Mouse (Mus musculus) forebrain, postnatal 0 days (tissue): ENCODE measurements around the gene Prkcb. TPM values are rescaled to one million over a fixed set of nuclear protein-coding genes. Genes with fewer than 3 reads are reported as not detected.

Experiments used
- ATAC-seq: fragments of 200-750 bp; cut with Nextera tagmentation; 2 replicates; pipeline ENCODE4 v1.8.0; 2017; ENCODE audit warnings: mild to moderate bottlenecking, moderate library complexity
- DNase-seq: peaks from one replicate; pipeline ENCODE4 v3.0.0-alpha.2; 2015
- H3K27ac ChIP-seq: fragments of 300-500 bp; sonication (generic); 2 replicates; pipeline ENCODE4 v1.5.1; 2014; ENCODE audit warnings: low read depth, mild to moderate bottlenecking, antibody characterized with exemption, low read length, moderate library complexity, mixed read lengths
- H3K27me3 ChIP-seq: fragments of 300-500 bp; sonication (generic); 2 replicates; pipeline ENCODE4 v1.6.1; 2014; ENCODE audit warnings: mild to moderate bottlenecking, low read length, mixed read lengths; ENCODE audit not compliant: insufficient read depth
- H3K36me3 ChIP-seq: fragments of 300-500 bp; sonication (generic); 2 replicates; pipeline ENCODE4 v1.6.1; 2014; ENCODE audit warnings: mild to moderate bottlenecking, moderate library complexity; ENCODE audit not compliant: insufficient read depth
- H3K4me1 ChIP-seq: fragments of 300-500 bp; sonication (generic); 2 replicates; pipeline ENCODE4 v1.6.1; 2014; ENCODE audit warnings: antibody characterized with exemption; ENCODE audit not compliant: insufficient read depth
- H3K4me2 ChIP-seq: fragments of 300-500 bp; sonication (generic); 2 replicates; pipeline ENCODE4 v1.6.1; 2014; ENCODE audit warnings: low read depth, mild to moderate bottlenecking, moderate library complexity
- H3K4me3 ChIP-seq: fragments of 300-500 bp; sonication (generic); 2 replicates; pipeline ENCODE4 v1.5.1; 2014; ENCODE audit warnings: low read depth, low read length, mixed read lengths
- H3K9ac ChIP-seq: fragments of 300-500 bp; sonication (generic); 2 replicates; pipeline ENCODE4 v1.6.1; 2014; ENCODE audit warnings: mild to moderate bottlenecking
- H3K9me3 ChIP-seq: fragments of 300-500 bp; sonication (generic); 2 replicates; pipeline ENCODE4 v1.6.1; 2016; ENCODE audit warnings: low read length
- CTCF ChIP-seq: sonication (generic); IDR thresholded peaks from 2 replicates; pipeline ENCODE4 v1.5.1; 2016; ENCODE audit warnings: antibody characterized with exemption, control low read depth, low read depth
- WGBS: fragments of 180-500 bp; shearing (Covaris S2); extraction: QIAGEN DNeasy Blood & Tissue Kit; methylation state at CpG from one replicate; pipeline ENCODE4 v1.1.7; 2014; 5-methylcytosine and 5-hydroxymethylcytosine counted together
- polyA plus RNA-seq: library from polyadenylated mRNA; unstranded; fragments of >200 nt; fragmentation: Nextera tagmentation; extraction: Ambion mirVana; gene quantifications from 2 replicates; pipeline ENCODE4 v1.2.1, GENCODE M21; 2015
- total RNA-seq: library from RNA; depleted of rRNA; stranded (reverse); fragments of >200 nt; gene quantifications from 2 replicates; pipeline ENCODE4 v1.2.3, GENCODE M21; 2014

Gene Prkcb
- total and polyA plus RNA-seq, 2 experiments from 2014 or later = 145 to 207 TPM

GRCm38 (mm10) chr7:122350741-122351140 lies 62.2 kb downstream of the Prkcb start:
- WGBS = 71% methylated on average over 2 of the region's 2 CpGs
- Histone ChIP-seq H3K9me3 (no peaks in the 10 kb centered on the region), H3K4me2 (no peak overlapping the region), H3K27me3 (no peaks in the 10 kb centered on the region), H3K36me3 (no peaks in the 10 kb centered on the region), H3K27ac (no peak overlapping the region), H3K4me1 (peaks cover 6% of the 10 kb centered on the region; the same call in 1 of the 2 replicates), H3K4me3 (no peak overlapping the region), H3K9ac (no peak overlapping the region)
- ATAC-seq (no peak), DNase-seq (no peak)
- no peak for TF ChIP-seq CTCF

- no peak for TF ChIP-seq CTCF
- Histone ChIP-seq H3K27ac (no peak overlapping the region), H3K36me3 (no peaks in the 10 kb centered on the region), H3K4me1 (0 out of 2 replicates have a peak, but pooled peaks cover 6% of the 10 kb centered on the region), H3K4me2 (no peak overlapping the region), H3K27me3 (no peaks in the 10 kb centered on the region), H3K9me3 (no peaks in the 10 kb centered on the region), H3K4me3 (no peak overlapping the region), H3K9ac (no peak overlapping the region)
- DNase-seq (no peak), ATAC-seq (no peak)
- 79% methylated on average over 4 of the region's 4 CpGs for WGBS
These were observed 63.3 kb downstream of the Prkcb start for GRCm38 (mm10) chr7:122351816-122352215.

GRCm38 (mm10) chr7:122352566-122353277 lies 64.2 kb downstream of the Prkcb start:
- Histone ChIP-seq H3K9me3 (no peaks in the 10 kb centered on the region), H3K27me3 (no peaks in the 10 kb centered on the region), H3K4me1 (0 out of 2 replicates have a peak, but pooled peaks cover 6% of the 10 kb centered on the region), H3K9ac (peak overlapping the region; percentile 14; the same call in 1 of the 2 replicates), H3K27ac (0 out of 2 replicates have a peak overlapping the region, but pooled peaks have one; percentile 15), H3K4me3 (no peak overlapping the region), H3K36me3 (no peaks in the 10 kb centered on the region), H3K4me2 (no peak overlapping the region)
- ATAC-seq (peak; percentile 66; the same call in 1 of the 2 replicates), DNase-seq (no peak)
- 27% methylated on average over 12 of the region's 12 CpGs for WGBS
- no peak for TF ChIP-seq CTCF

- 53% methylated on average over 4 of the region's 4 CpGs for WGBS
- Histone ChIP-seq H3K4me1 (0 out of 2 replicates have a peak, but pooled peaks cover 6% of the 10 kb centered on the region), H3K36me3 (no peaks in the 10 kb centered on the region), H3K27me3 (no peaks in the 10 kb centered on the region), H3K27ac (no peak overlapping the region), H3K9ac (no peak overlapping the region), H3K4me3 (no peak overlapping the region), H3K4me2 (no peak overlapping the region), H3K9me3 (no peaks in the 10 kb centered on the region)
- no peak for DNase-seq
- TF ChIP-seq CTCF = no peak
- no peak for ATAC-seq
These were observed 64.8 kb downstream of the Prkcb start for GRCm38 (mm10) chr7:122353329-122353728.

GRCm38 (mm10) chr7:122356941-122357340 lies 68.4 kb downstream of the Prkcb start:
- no peak for TF ChIP-seq CTCF
- H3K27me3 ChIP-seq = no peaks in the 10 kb centered on the region
- no peaks in the 10 kb centered on the region for H3K9me3 ChIP-seq
- no peak for DNase-seq
- ATAC-seq = peak; percentile 77; the same call in 1 of the 2 replicates
- WGBS = 46% methylated on average over 2 of the region's 2 CpGs
- H3K4me3 ChIP-seq = no peak overlapping the region
- H3K4me2 ChIP-seq = no peak overlapping the region
- H3K9ac ChIP-seq = no peak overlapping the region
- H3K4me1 ChIP-seq = 0 out of 2 replicates have a peak, but pooled peaks cover 6% of the 10 kb centered on the region
- H3K27ac ChIP-seq = no peak overlapping the region
- no peaks in the 10 kb centered on the region for H3K36me3 ChIP-seq

GRCm38 (mm10) chr7:122357847-122358246 lies 69.3 kb downstream of the Prkcb start:
- H3K36me3 ChIP-seq = no peaks in the 10 kb centered on the region
- no peak overlapping the region for H3K27ac ChIP-seq
- no peak overlapping the region for H3K9ac ChIP-seq
- H3K27me3 ChIP-seq = no peaks in the 10 kb centered on the region
- TF ChIP-seq CTCF = no peak
- H3K9me3 ChIP-seq = no peaks in the 10 kb centered on the region
- H3K4me3 ChIP-seq = no peak overlapping the region
- WGBS = 73% methylated on average over 7 of the region's 7 CpGs
- ATAC-seq (no peak), DNase-seq (no peak)
- H3K4me1 ChIP-seq = 0 out of 2 replicates have a peak, but pooled peaks cover under 1% of the 10 kb centered on the region
- H3K4me2 ChIP-seq = no peak overlapping the region

- WGBS = 68% methylated on average over 1 of the region's 1 CpGs
- TF ChIP-seq CTCF = no peak
- H3K27me3 ChIP-seq = no peaks in the 10 kb centered on the region
- H3K4me3 ChIP-seq = no peak overlapping the region
- H3K9me3 ChIP-seq = no peaks in the 10 kb centered on the region
- ATAC-seq (no peak; the same call in 1 of the 2 replicates), DNase-seq (no peak)
- no peaks in the 10 kb centered on the region for H3K36me3 ChIP-seq
- H3K9ac ChIP-seq = no peak overlapping the region
- H3K4me1 ChIP-seq = no peaks in the 10 kb centered on the region
- no peak overlapping the region for H3K27ac ChIP-seq
- no peak overlapping the region for H3K4me2 ChIP-seq
These were observed 78.1 kb downstream of the Prkcb start for GRCm38 (mm10) chr7:122366635-122367034.
